Mouse (Mus musculus): ENCODE results near the gene Mfsd13b.
A peak's percentile ranks its signal among the peaks of the same experiment; 100 is the strongest.

Gene Mfsd13b

GRCm38 (mm10) chr7:121043510-121043909 lies 61.2 kb downstream of the Mfsd13b start:
- DNase-seq (ENCODE audit: low read depth), result no peak

GRCm38 (mm10) chr7:121044251-121044650 lies 61.9 kb downstream of the Mfsd13b start:
- no peak for DNase-seq (ENCODE audit: low read depth)

- DNase-seq (ENCODE audit: low read depth), result no peak
These were observed 63.6 kb downstream of the Mfsd13b start for GRCm38 (mm10) chr7:121045671-121046453.

- DNase-seq (ENCODE audit: low read depth), result no peak
These were observed 65.3 kb downstream of the Mfsd13b start for GRCm38 (mm10) chr7:121047624-121048023.

GRCm38 (mm10) chr7:121053071-121053470 lies 70.8 kb downstream of the Mfsd13b start:
- DNase-seq (ENCODE audit: low read depth), result no peak

GRCm38 (mm10) chr7:121059477-121060218 lies 77.3 kb downstream of the Mfsd13b start:
- no peak for DNase-seq (ENCODE audit: low read depth)

GRCm38 (mm10) chr7:121064309-121064708 lies 82.0 kb downstream of the Mfsd13b start:
- peak; percentile 20 for DNase-seq (ENCODE audit: low read depth)
